Mouse (Mus musculus): Measurements from ENCODE around the gene Sun3. TPM values are rescaled to one million over a fixed set of nuclear protein-coding genes. Genes with fewer than 3 reads are reported as not detected.

Sun3 gene
- total and polyA plus RNA-seq, 2 experiments from 2014 or later: 2.3 TPM; not detected in 1

DNA sequence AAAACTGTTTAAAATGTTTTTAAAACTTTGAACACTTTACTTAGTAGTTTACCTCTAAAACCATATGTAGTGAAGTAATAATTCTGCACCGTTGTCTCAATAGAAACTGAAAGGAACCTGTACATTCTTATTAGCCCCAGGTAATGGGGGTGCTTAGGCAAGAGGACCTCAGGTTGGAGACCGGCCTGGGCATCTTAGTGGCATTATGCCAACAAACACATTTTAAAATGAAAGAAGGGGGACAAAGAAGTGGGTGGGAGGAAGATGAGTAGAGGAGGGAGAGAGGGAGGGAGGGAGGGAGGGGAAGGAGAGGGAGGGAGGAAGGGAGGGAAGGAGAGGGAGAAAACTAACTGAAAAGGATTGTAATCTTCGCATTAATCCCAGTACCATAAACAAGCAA, 37.4 kb downstream of the Sun3 start:
- Histone ChIP-seq H3K9ac (replicated peaks; ENCODE audit: low read depth, low read length) (peak overlapping the region; percentile 89), H3K27me3 (ENCODE audit: control insufficient read depth, insufficient read depth, low read length) (no peaks in the 10 kb centered on the region), H3K9me3 (replicated peaks; ENCODE audit: control insufficient read depth, low read length) (no peaks in the 10 kb centered on the region), H3K36me3 (replicated peaks; ENCODE audit: control insufficient read depth, insufficient read depth, low read length) (peaks cover 21% of the 10 kb centered on the region), H3K4me2 (ENCODE audit: low read depth, low read length) (peak overlapping the region; percentile 73), H3K4me3 (ENCODE audit: low read depth, low read length) (peak overlapping the region; percentile 96), H3K4me1 (ENCODE audit: control insufficient read depth, insufficient read depth) (peaks cover 10% of the 10 kb centered on the region), H3K27ac (ENCODE audit: low read depth) (peak overlapping the region; percentile 94; the same call in 1 of the 2 replicates)
- no peak for TF ChIP-seq CTCF (IDR thresholded peaks at IDR 0.05; ENCODE audit: low read depth)
- no peak for TF ChIP-seq EP300 (IDR thresholded peaks at IDR 0.05; ENCODE audit: low read depth)
- no peak for DNase-seq (ENCODE audit: low spot score)
- WGBS: 1% methylated on average over 3 of the region's 3 CpGs
- no peak for ATAC-seq (ENCODE audit: insufficient read depth, low read depth)

DNA sequence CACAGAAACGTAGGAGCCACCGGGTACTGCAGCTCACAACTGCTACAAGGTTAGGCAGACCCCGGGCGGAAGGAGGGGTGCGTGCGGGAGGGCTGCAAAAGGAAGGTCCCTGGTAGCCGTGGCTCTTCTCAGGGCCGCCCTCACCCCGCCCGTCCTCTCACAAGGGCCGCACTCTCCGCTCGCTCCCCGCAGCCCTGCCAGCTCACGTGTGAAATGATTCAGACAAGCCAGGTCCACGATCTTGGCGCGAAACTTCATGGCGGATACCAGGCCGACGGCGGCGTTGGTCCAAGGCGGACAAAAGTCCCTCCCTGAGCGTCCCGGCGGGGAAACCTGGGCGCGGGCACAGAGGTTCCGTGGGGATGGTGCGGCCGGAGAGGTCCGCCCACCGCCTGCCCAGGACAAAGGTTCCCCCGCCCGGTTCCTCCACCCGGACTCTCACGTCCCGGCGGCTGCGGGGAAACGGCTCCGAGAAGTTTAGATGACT, 37.9 kb downstream of the Sun3 start, which contains the start of gene Hus1:
Gene Hus1, minus strand, starts transcription at position 339 of the 487 bp plus-strand sequence.
- H3K9ac ChIP-seq (replicated peaks; ENCODE audit: low read depth, low read length): peak within 1 kb of the TSS; percentile 89
- peak within 1 kb of the TSS; percentile 73 for H3K4me2 ChIP-seq (ENCODE audit: low read depth, low read length)
- peak within 1 kb of the TSS; percentile 94 for H3K27ac ChIP-seq (ENCODE audit: low read depth)
- peaks cover 25% of the 10 kb centered on the region for H3K36me3 ChIP-seq (replicated peaks; ENCODE audit: control insufficient read depth, insufficient read depth, low read length)
- TF ChIP-seq CTCF (IDR thresholded peaks at IDR 0.05; ENCODE audit: low read depth): no peak
- H3K9me3 ChIP-seq (replicated peaks; ENCODE audit: control insufficient read depth, low read length): no peaks in the 10 kb centered on the region
- ATAC-seq (ENCODE audit: insufficient read depth, low read depth): peak; percentile 96
- H3K4me1 ChIP-seq (ENCODE audit: control insufficient read depth, insufficient read depth): peaks cover 10% of the 10 kb centered on the region
- 0% methylated on average over 41 of the region's 43 CpGs for WGBS
- DNase-seq (ENCODE audit: low spot score): peak; percentile 71
- peak within 1 kb of the TSS; percentile 96 for H3K4me3 ChIP-seq (ENCODE audit: low read depth, low read length)
- H3K27me3 ChIP-seq (ENCODE audit: control insufficient read depth, insufficient read depth, low read length): no peaks in the 10 kb centered on the region

DNA sequence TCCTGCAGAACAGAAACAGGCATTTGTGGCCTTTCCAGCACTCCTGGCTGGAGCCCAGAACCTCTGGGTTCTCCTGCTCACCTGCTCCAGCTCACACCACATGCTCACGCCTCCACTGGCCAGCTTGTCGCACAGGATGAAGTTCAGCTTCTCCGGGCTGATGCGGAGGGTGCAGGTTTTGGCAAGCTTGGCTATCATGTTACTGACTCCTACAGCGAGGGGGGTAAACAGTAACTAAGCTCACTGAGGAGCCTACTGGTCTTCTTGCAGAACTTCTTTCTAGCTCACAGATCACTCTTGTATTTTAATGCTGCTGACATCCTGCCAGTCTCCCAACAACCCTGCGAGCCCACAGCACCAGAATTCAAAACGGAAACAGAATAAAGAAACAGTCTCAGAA, 38.4 kb downstream of the Sun3 start:
- Histone ChIP-seq H3K9ac (replicated peaks; ENCODE audit: low read depth, low read length) (peak overlapping the region; percentile 89), H3K9me3 (replicated peaks; ENCODE audit: control insufficient read depth, low read length) (no peaks in the 10 kb centered on the region), H3K27ac (ENCODE audit: low read depth) (peak overlapping the region; percentile 94), H3K4me1 (ENCODE audit: control insufficient read depth, insufficient read depth) (peaks cover 10% of the 10 kb centered on the region), H3K4me2 (ENCODE audit: low read depth, low read length) (peak overlapping the region; percentile 73), H3K27me3 (ENCODE audit: control insufficient read depth, insufficient read depth, low read length) (no peaks in the 10 kb centered on the region), H3K4me3 (ENCODE audit: low read depth, low read length) (peak overlapping the region; percentile 96), H3K36me3 (replicated peaks; ENCODE audit: control insufficient read depth, insufficient read depth, low read length) (peaks cover 30% of the 10 kb centered on the region)
- peak; percentile 44 for DNase-seq (ENCODE audit: low spot score)
- TF ChIP-seq CTCF (IDR thresholded peaks at IDR 0.05; ENCODE audit: low read depth): no peak
- peak; percentile 62; the same call in 1 of the 2 replicates for ATAC-seq (ENCODE audit: insufficient read depth, low read depth)
- WGBS: under 1% methylated on average over 7 of the region's 7 CpGs

DNA sequence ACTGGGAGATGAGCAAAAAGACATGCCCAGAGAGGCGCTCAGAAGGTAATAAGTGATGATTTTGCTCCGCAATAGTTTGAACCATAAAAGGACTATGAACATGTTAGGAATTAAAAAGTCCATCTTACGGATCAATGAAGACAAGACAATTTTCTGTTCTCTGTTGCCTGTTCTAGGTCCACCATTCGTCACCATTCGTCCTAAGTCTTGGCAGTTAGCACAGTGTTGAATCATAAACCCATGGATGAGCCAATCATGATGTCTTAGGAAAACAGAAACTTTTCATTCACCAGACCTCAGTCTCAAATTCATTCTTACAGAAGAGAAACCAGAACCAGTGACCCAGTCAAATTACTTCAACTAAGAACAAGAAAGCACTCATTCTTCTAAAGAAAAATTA, 40.0 kb downstream of the Sun3 start:
- Histone ChIP-seq H3K9me3 (replicated peaks; ENCODE audit: control insufficient read depth, low read length) (no peaks in the 10 kb centered on the region), H3K27ac (ENCODE audit: low read depth) (no peak overlapping the region), H3K4me1 (ENCODE audit: control insufficient read depth, insufficient read depth) (peaks cover 10% of the 10 kb centered on the region), H3K27me3 (ENCODE audit: control insufficient read depth, insufficient read depth, low read length) (no peaks in the 10 kb centered on the region), H3K4me2 (ENCODE audit: low read depth, low read length) (no peak overlapping the region), H3K4me3 (ENCODE audit: low read depth, low read length) (no peak overlapping the region), H3K36me3 (replicated peaks; ENCODE audit: control insufficient read depth, insufficient read depth, low read length) (peaks cover 46% of the 10 kb centered on the region), H3K9ac (replicated peaks; ENCODE audit: low read depth, low read length) (no peak overlapping the region)
- TF ChIP-seq EP300 (IDR thresholded peaks at IDR 0.05; ENCODE audit: low read depth): no peak
- no peak for TF ChIP-seq CTCF (IDR thresholded peaks at IDR 0.05; ENCODE audit: low read depth)
- WGBS: 91% methylated on average over 5 of the region's 5 CpGs
- no peak for ATAC-seq (ENCODE audit: insufficient read depth, low read depth)
- no peak for DNase-seq (ENCODE audit: low spot score)

DNA sequence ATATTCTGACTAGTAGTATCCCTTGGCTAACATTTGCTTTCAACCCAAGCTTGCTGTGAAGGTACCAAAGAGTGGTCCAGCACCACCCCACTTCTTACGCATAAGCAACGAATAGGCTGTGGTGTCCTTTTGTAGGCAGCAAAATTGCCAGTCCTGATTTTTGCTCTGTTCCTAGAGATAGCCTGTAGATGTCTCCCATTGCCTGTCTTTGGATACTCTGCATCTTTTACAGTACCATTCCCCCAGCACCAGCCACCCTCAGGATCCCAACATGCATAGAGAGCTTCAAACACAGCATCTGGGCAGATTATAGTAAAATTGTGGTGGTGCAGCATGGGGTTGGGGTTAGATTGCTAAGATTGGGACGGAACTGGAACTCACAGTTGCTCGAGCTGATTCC, 60.7 kb downstream of the Sun3 start:
- Histone ChIP-seq H3K9ac (replicated peaks; ENCODE audit: low read depth, low read length) (no peak overlapping the region), H3K27me3 (ENCODE audit: control insufficient read depth, insufficient read depth, low read length) (no peaks in the 10 kb centered on the region), H3K4me3 (ENCODE audit: low read depth, low read length) (no peak overlapping the region), H3K4me2 (ENCODE audit: low read depth, low read length) (no peak overlapping the region), H3K9me3 (replicated peaks; ENCODE audit: control insufficient read depth, low read length) (no peaks in the 10 kb centered on the region), H3K4me1 (ENCODE audit: control insufficient read depth, insufficient read depth) (0 out of 2 replicates have a peak, but pooled peaks cover 6% of the 10 kb centered on the region), H3K36me3 (replicated peaks; ENCODE audit: control insufficient read depth, insufficient read depth, low read length) (peaks cover 25% of the 10 kb centered on the region), H3K27ac (ENCODE audit: low read depth) (no peak overlapping the region)
- 69% methylated on average over 4 of the region's 4 CpGs for WGBS
- DNase-seq (ENCODE audit: low spot score) (no peak), ATAC-seq (ENCODE audit: insufficient read depth, low read depth) (no peak)
- no peak for TF ChIP-seq EP300 (IDR thresholded peaks at IDR 0.05; ENCODE audit: low read depth)
- peak; percentile 12; the same call in 1 of the 2 replicates for TF ChIP-seq CTCF (IDR thresholded peaks at IDR 0.05; ENCODE audit: low read depth)

DNA sequence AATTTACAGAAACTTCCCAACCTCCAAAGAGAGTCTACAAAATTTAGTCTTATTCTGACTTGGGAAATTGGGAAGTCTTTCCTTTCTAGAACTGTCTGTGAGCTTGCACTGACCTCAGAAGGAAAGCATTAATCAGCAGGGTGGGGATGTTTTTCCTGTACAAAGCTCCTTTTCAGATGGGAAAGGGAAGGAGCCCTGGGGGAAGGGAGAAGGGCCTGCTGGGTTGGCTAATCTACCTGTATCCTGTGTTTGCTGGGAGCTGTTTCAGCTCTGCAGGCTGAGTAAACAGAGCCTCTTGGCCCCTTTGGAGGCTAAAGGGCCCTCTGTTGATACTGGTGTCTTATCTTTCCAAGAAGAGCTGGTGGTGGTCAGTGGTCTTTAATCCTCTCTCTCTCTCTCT, 62.7 kb downstream of the Sun3 start:
- Histone ChIP-seq H3K4me3 (ENCODE audit: low read depth, low read length) (no peak overlapping the region), H3K9ac (replicated peaks; ENCODE audit: low read depth, low read length) (no peak overlapping the region), H3K4me1 (ENCODE audit: control insufficient read depth, insufficient read depth) (0 out of 2 replicates have a peak, but pooled peaks cover 6% of the 10 kb centered on the region), H3K4me2 (ENCODE audit: low read depth, low read length) (no peak overlapping the region), H3K9me3 (replicated peaks; ENCODE audit: control insufficient read depth, low read length) (no peaks in the 10 kb centered on the region), H3K27me3 (ENCODE audit: control insufficient read depth, insufficient read depth, low read length) (no peaks in the 10 kb centered on the region), H3K36me3 (replicated peaks; ENCODE audit: control insufficient read depth, insufficient read depth, low read length) (peaks cover 8% of the 10 kb centered on the region; the same call in 1 of the 2 replicates), H3K27ac (ENCODE audit: low read depth) (no peak overlapping the region)
- ATAC-seq (ENCODE audit: insufficient read depth, low read depth): no peak
- DNase-seq (ENCODE audit: low spot score): no peak
- TF ChIP-seq CTCF (IDR thresholded peaks at IDR 0.05; ENCODE audit: low read depth) (no peak), EP300 (IDR thresholded peaks at IDR 0.05; ENCODE audit: low read depth) (no peak)
